Mouse (Mus musculus) stomach, postnatal 0 days (tissue): ENCODE measurements around the gene Sirt5. TPM values are rescaled to one million over a fixed set of nuclear protein-coding genes. Genes with fewer than 3 reads are reported as not detected.

Experiments
- ATAC-seq: fragments of 200-750 bp; cut with Nextera tagmentation; 2 replicates; pipeline ENCODE4 v1.8.0; 2017; ENCODE audit not compliant: low FRiP score, low TSS enrichment
- DNase-seq: peaks from one replicate; pipeline ENCODE4 v3.0.0-alpha.2; 2016; ENCODE audit warnings: low spot score
- H3K27ac ChIP-seq: fragments of 300-500 bp; sonication (generic); replicated peaks from 2 replicates; pipeline ENCODE4 v1.5.1; 2014; ENCODE audit warnings: mild to moderate bottlenecking, control low read depth
- H3K27me3 ChIP-seq: fragments of 300-500 bp; sonication (generic); 2 replicates; pipeline ENCODE4 v1.6.1; 2014; ENCODE audit warnings: low read length; ENCODE audit not compliant: control insufficient read depth, insufficient read depth
- H3K36me3 ChIP-seq: fragments of 300-500 bp; sonication (generic); 2 replicates; pipeline ENCODE4 v1.6.1; 2014; ENCODE audit warnings: low read length, mixed read lengths; ENCODE audit not compliant: control insufficient read depth, insufficient read depth
- H3K4me1 ChIP-seq: fragments of 300-500 bp; sonication (generic); replicated peaks from 2 replicates; pipeline ENCODE4 v1.6.1; 2014; ENCODE audit warnings: antibody characterized with exemption; ENCODE audit not compliant: control insufficient read depth, insufficient read depth
- H3K4me2 ChIP-seq: fragments of 300-500 bp; sonication (generic); replicated peaks from 2 replicates; pipeline ENCODE4 v1.6.1; 2014; ENCODE audit warnings: low read depth, mild to moderate bottlenecking, control low read depth, moderate library complexity
- H3K4me3 ChIP-seq: fragments of 300-500 bp; sonication (generic); 2 replicates; pipeline ENCODE4 v1.5.1; 2014; ENCODE audit warnings: low read depth, low read length, control low read depth
- H3K9ac ChIP-seq: fragments of 300-500 bp; sonication (generic); 2 replicates; pipeline ENCODE4 v1.6.1; 2014; ENCODE audit warnings: mild to moderate bottlenecking, low read length, control low read depth, mixed read lengths
- H3K9me3 ChIP-seq: fragments of 300-500 bp; sonication (generic); 2 replicates; pipeline ENCODE4 v1.6.1; 2016; ENCODE audit warnings: low read length; ENCODE audit not compliant: control insufficient read depth
- CTCF ChIP-seq: IDR thresholded peaks from 2 replicates; pipeline ENCODE4 v1.5.1; 2016; ENCODE audit warnings: antibody characterized with exemption, low read depth, mild to moderate bottlenecking, moderate library complexity
- EP300 ChIP-seq: optimal IDR thresholded peaks from 2 replicates; pipeline ENCODE3; 2016; ENCODE audit warnings: antibody characterized with exemption
- WGBS: fragments of 180-500 bp; shearing (Covaris S2); extraction: QIAGEN DNeasy Blood & Tissue Kit; methylation state at CpG from one replicate; pipeline ENCODE4 v1.1.7; 2014; 5-methylcytosine and 5-hydroxymethylcytosine counted together
- polyA plus RNA-seq: library from polyadenylated mRNA; unstranded; fragments of >200 nt; fragmentation: Nextera tagmentation; extraction: Ambion mirVana; gene quantifications from 2 replicates; pipeline ENCODE4 v1.2.1, GENCODE M21; 2015

Sirt5 gene
- polyA plus RNA-seq: 12.5 and 13.6 TPM in 2 replicates

GRCm38 (mm10) chr13:43364985-43365824 is at the start of gene Sirt5:
Sirt5 (plus strand) TSS chr13:43365496.
- Histone ChIP-seq H3K4me1 (no peaks in the 10 kb centered on the region), H3K27me3 (no peaks in the 10 kb centered on the region), H3K9me3 (no peaks in the 10 kb centered on the region), H3K4me2 (peak within 1 kb of the TSS; percentile 94), H3K4me3 (peak within 1 kb of the TSS; percentile 68), H3K36me3 (no peaks in the 10 kb centered on the region), H3K9ac (peak within 1 kb of the TSS; percentile 68), H3K27ac (peak within 1 kb of the TSS; percentile 40; the same call in 1 of the 2 replicates)
- TF ChIP-seq EP300 (no peak), CTCF (peak; percentile 92)
- WGBS: 13% methylated on average over 42 of the region's 42 CpGs
- DNase-seq (peak; percentile 92), ATAC-seq (peak; percentile 94)

- no peaks in the 10 kb centered on the region for H3K36me3 ChIP-seq
- no peak overlapping the region for H3K9ac ChIP-seq
- H3K4me3 ChIP-seq: no peak overlapping the region
- H3K27me3 ChIP-seq: no peaks in the 10 kb centered on the region
- no peak overlapping the region for H3K4me2 ChIP-seq
- H3K27ac ChIP-seq: no peak overlapping the region
- no peak for ATAC-seq
- no peak for DNase-seq
- TF ChIP-seq CTCF (no peak), EP300 (no peak)
- no peaks in the 10 kb centered on the region for H3K9me3 ChIP-seq
- no peaks in the 10 kb centered on the region for H3K4me1 ChIP-seq
- WGBS: 48% methylated on average over 5 of the region's 5 CpGs
These were observed 47.9 kb upstream of the Sirt5 start for GRCm38 (mm10) chr13:43317411-43317810.

- Histone ChIP-seq H3K9me3 (no peaks in the 10 kb centered on the region), H3K27me3 (no peaks in the 10 kb centered on the region), H3K4me2 (no peak overlapping the region), H3K4me3 (no peak overlapping the region), H3K27ac (no peak overlapping the region), H3K36me3 (no peaks in the 10 kb centered on the region), H3K9ac (no peak overlapping the region), H3K4me1 (no peaks in the 10 kb centered on the region)
- ATAC-seq (no peak), DNase-seq (no peak)
- 64% methylated on average over 3 of the region's 3 CpGs for WGBS
- TF ChIP-seq CTCF: no peak
- no peak for TF ChIP-seq EP300
These were observed 45.9 kb upstream of the Sirt5 start for GRCm38 (mm10) chr13:43319396-43319795.

GRCm38 (mm10) chr13:43321492-43321891 is 43.8 kb upstream of the Sirt5 start:
- no peak overlapping the region for H3K4me3 ChIP-seq
- H3K27ac ChIP-seq: no peak overlapping the region
- H3K4me2 ChIP-seq: no peak overlapping the region
- H3K9me3 ChIP-seq: no peaks in the 10 kb centered on the region
- DNase-seq (no peak), ATAC-seq (no peak)
- 82% methylated on average over 2 of the region's 2 CpGs for WGBS
- H3K9ac ChIP-seq: no peak overlapping the region
- TF ChIP-seq CTCF: peak; percentile 51
- TF ChIP-seq EP300: no peak
- H3K4me1 ChIP-seq: no peaks in the 10 kb centered on the region
- no peaks in the 10 kb centered on the region for H3K36me3 ChIP-seq
- H3K27me3 ChIP-seq: no peaks in the 10 kb centered on the region

- H3K4me1 ChIP-seq: no peaks in the 10 kb centered on the region
- 71% methylated on average over 1 of the region's 1 CpGs for WGBS
These were observed 39.9 kb upstream of the Sirt5 start for GRCm38 (mm10) chr13:43325427-43325826.

More at GRCm38 (mm10) chr13:43325427-43325826, 39.9 kb upstream of the Sirt5 start:
- no peak for DNase-seq
- Histone ChIP-seq H3K9ac (no peak overlapping the region), H3K27ac (no peak overlapping the region), H3K9me3 (no peaks in the 10 kb centered on the region), H3K27me3 (no peaks in the 10 kb centered on the region), H3K4me3 (no peak overlapping the region), H3K4me2 (no peak overlapping the region), H3K36me3 (no peaks in the 10 kb centered on the region)
- no peak for ATAC-seq
- TF ChIP-seq CTCF: no peak
- no peak for TF ChIP-seq EP300
